In the genomic region with DNA sequence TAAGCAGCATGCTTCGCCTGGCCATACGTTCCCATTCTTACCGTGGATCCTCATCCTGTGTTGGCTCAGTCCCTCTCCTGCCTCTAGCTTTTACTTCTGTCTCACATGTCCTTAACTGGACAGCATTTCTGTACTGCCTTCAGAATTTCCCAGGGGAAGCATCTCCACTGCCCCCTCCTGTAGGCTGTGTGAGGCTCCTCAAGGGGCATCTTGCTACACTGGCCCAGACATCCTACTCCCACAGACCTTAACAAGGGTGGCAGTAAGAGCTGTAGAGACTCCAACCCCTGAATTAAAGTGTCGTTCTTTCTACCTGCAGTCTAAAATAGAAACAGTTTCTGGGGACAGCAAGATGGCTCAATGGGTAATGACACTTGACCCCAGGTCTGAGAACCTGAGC, we compare ENCODE assay signal across 22 mouse cellular contexts.
"Had no signal": no experiment of that assay in that cellular context is flagged by ENCODE, and none has a peak within 500 bp of the region (broad histone marks: within the 10 kb centered on the region; RNA-seq: fewer than 3 reads in every experiment).

No protein-coding gene starts in this region.

- H3K27me3 ChIP-seq: heart, embryonic 12.5 days; hindbrain, embryonic 12.5 days; hindbrain, embryonic 15.5 days; limb, embryonic 15.5 days had no signal

- H3K36me3 ChIP-seq: heart, embryonic 10.5 days; heart, embryonic 12.5 days; hindbrain, embryonic 12.5 days; hindbrain, embryonic 15.5 days; limb, embryonic 15.5 days; liver, embryonic 12.5 days had no signal

- H3K4me2 ChIP-seq: heart, embryonic 12.5 days; hindbrain, embryonic 12.5 days; hindbrain, embryonic 15.5 days; limb, embryonic 15.5 days; liver, embryonic 12.5 days had no signal

- H3K9me3 ChIP-seq: heart, embryonic 10.5 days; heart, embryonic 12.5 days; hindbrain, embryonic 12.5 days; hindbrain, embryonic 15.5 days; limb, embryonic 15.5 days; liver, embryonic 12.5 days had no signal

- H3K4me3 ChIP-seq: heart, embryonic 10.5 days; heart, embryonic 12.5 days; hindbrain, embryonic 12.5 days; hindbrain, embryonic 15.5 days; layer of hippocampus, adult 2 months; left cerebral cortex, adult 2 months; limb, embryonic 15.5 days; liver, embryonic 12.5 days had no signal

- H3K27ac ChIP-seq: heart, embryonic 10.5 days; hindbrain, embryonic 12.5 days; hindbrain, embryonic 15.5 days; hindbrain, postnatal 0 days; layer of hippocampus, adult 2 months; left cerebral cortex, adult 2 months; limb, embryonic 15.5 days; liver, embryonic 12.5 days; liver, embryonic 14.5 days had no signal

- ATAC-seq: hindbrain, postnatal 0 days; intestine, embryonic 16.5 days; liver, embryonic 12.5 days had no signal

- H3K9ac ChIP-seq: heart, embryonic 12.5 days; hindbrain, embryonic 12.5 days; hindbrain, embryonic 15.5 days; limb, embryonic 15.5 days; liver, embryonic 12.5 days; liver, embryonic 14.5 days had no signal

- DNase-seq: gastrocnemius, postnatal 14 days; gastrocnemius, postnatal 36 days; heart, adult 18-20 months; heart, postnatal 14 days; heart, postnatal 36 days; kidney, adult 11 months; kidney, adult 2 months; kidney, adult 9 months; kidney, postnatal 10 days; kidney, postnatal 25 days; kidney, postnatal 4 days had no signal
